Mouse (Mus musculus) embryo, embryonic 10 days (tissue): ENCODE data around the gene Gnat3.

ENCODE experiments used
- DNase-seq: peaks from one replicate; pipeline ENCODE4 v3.0.0-alpha.2; 2015; ENCODE audit warnings: low spot score

Gnat3 gene

DNA sequence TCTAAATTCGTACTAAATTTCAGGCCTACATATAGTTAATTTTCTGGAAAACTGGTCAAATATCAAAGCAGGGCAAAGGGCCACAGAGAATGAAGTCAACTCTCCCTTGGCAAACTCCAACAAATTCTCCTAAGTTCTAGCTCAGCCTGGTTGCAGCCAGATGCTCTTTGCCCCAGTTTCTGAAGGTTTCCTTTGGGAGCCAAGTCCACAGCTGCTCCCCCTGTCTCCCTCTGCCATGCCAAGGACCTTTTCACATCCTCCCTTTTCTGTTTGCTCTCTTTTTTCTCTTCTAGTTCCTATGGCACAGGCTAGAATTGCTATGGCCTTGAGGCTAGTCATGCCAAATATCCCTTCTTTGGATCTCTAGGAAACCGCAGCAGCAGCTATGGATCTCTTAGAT lies 43.8 kb downstream of the Gnat3 start:
- no peak for DNase-seq

- no peak for DNase-seq
Measured at GRCm38 (mm10) chr5:18007067-18007466, 44.7 kb downstream of the Gnat3 start.

DNA sequence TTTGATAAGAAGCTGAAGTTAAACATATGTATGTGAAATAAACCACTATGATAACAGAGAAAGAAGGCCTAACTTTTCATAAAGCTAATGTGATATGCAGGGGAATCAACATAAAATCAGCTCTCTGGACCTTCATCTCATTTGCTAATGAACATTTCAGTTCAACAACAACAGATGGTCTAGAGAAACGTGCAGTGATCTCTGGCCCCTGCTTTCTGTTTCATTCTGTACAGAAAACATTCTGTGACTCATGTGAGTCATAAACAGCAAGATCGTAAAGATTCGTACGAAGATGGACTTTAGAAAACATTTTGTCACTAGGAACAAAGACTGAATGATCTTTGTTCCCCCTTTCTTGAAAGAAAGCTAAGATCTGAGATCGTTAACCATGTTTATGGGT lies 48.0 kb downstream of the Gnat3 start:
- no peak for DNase-seq

GRCm38 (mm10) chr5:18013196-18013595 lies 50.8 kb downstream of the Gnat3 start:
- no peak for DNase-seq

DNA sequence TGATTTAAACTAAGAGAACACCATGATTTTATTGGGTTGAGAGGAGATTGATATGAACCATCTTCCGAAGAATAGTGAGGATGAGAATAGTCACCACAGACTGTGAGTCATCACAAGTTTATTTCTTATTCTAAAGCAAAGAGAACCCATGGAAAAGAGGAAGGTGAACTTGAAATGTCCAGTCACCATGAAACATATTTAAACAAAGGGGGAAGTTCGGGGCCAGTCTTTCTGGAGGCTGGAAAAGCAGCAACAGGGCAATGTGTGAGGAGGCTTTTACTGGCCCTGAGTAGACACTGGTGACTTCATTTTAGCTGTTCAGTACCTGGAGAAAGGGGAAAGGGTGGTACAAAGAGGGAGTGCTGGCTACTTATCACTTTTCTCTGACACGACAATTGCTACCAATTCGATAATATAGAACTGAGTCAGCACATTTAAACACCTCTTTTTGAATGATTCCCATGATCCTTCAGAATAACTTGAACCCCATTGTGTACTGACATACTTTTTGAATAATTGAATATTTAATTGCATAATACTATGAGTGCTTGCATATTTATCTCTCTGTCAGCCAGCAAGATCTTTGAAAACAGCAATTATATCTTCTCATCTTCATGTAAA lies 52.0 kb downstream of the Gnat3 start:
- DNase-seq = no peak

DNA sequence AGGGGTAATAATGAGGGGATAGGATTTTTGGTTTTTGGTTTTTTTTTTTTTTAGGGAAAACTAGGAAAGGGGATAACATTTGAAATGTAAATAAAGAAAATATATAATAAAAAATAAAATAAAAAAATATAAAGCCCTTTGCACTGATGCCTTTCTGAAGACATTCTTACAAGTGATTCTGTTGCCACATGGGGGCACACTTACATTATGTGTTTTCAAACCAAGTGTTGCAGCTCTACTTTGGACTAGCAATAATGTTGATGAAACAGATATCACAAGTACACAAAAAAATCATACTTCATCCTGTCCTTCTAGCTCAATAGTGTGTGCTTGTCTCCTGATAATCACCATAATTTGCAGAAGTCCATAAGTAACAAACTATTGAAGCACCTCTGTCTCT lies 61.0 kb downstream of the Gnat3 start:
- DNase-seq = peak; percentile 15

DNA sequence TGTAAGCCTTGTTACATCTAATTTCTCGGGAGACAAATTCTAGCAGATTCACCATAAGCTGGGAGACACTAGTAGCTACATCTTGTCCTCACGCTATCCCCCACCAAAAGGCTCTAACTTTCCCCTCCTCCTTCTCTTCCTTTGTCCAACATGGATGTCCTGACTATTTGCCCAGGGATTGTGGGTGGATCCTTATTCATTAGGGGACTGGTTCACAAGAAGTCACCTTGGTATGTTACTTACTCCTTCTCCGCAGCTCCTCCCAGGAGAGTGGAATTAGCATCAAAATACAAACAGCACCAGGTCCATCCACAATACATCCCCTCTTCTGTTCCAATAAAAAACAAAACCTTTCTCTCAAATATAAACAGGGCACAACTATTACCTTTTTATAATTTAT lies 65.2 kb downstream of the Gnat3 start:
- no peak for DNase-seq

- DNase-seq = peak; percentile 10
Measured at GRCm38 (mm10) chr5:18035848-18036638, 73.7 kb downstream of the Gnat3 start.

GRCm38 (mm10) chr5:18043022-18043421 lies 80.7 kb downstream of the Gnat3 start:
- peak; percentile 77 for DNase-seq

GRCm38 (mm10) chr5:18048841-18049240 lies 86.5 kb downstream of the Gnat3 start:
- no peak for DNase-seq

DNA sequence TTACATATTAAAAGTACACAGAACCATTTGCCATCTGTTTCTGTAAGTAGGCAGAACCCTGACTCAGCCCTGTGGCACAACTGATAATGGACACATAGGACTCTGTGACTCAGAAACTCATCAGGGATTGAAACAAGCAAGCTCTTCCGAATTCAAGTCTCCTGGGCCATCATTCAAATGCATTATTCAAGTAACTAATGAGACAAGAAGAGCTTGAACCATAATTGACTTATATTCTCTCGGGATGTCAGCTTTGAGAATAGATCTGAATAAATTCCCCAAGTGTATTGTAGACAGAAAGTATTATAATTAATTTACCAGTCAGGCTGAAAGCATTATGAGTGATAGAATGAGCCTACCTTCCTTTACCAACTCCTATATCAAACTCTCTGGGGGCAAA lies 93.0 kb downstream of the Gnat3 start:
- DNase-seq = no peak
